Mouse (Mus musculus): ENCODE measurements at regions not wholly inside any gene's neighbourhood (a gene's known extent, or its start where the extent isn't known, plus 50 kb on each side); places are given as distances from the start of the nearest gene placed in this dataset.
"Not testable (repeated sequence)": the region's sequence is repeated elsewhere in the genome, so short reads cannot be mapped to it uniquely, and the experiment has no call there.

DNA sequence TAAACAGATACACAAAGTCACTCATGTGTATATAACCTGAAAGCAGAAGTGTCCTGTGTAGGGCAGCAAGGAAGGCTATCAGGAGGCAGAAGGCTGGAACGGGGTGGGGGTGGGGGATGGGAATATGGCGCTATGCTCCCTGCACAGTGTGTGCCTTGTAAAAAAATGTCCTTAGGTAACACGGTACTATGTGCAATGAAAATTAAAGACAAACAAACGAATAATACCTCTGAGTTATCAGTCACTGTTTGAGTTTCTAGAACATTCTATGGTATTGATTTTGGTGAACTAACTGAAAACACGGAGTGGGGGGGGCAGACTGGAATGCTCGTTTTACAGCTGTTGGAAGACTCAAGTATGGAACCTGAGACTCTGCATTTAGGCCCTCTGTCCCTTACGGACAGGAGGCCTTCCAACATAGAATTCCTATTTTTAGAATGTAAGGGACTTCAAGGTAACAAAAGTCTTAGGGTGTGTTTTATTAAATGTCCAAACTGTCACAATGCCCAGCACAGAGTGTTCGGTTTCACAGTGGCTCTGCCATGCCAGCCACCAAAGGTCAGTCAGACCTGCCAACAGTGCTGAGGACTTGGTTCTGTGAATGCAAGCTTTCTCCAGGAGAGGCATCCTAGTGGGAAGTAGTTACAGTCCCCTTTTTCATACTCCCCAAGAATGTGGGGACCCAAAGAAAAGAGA, 240.6 kb downstream of the Ano6 start:
- no peak for ATAC-seq (ENCODE audit: low TSS enrichment)

DNA sequence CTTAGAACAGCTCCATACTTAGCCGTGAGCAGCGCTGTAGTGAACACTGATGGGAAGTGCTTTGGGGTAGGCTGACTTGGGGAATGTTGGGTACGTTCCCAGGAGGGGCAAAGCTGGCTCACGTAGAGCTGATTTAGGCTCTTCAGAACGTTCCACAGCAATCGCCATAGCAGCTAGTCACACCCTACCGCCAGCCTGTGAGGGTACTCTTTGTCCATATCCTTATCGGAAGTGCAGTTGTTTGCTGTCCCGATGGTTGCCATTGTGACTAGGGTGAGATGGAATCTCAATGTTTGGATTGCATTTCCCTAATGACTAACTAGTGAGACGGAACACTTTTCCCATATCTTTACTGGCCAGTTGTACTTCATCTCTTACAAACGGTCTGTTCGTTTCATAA, 244.6 kb downstream of the Ano6 start:
- ATAC-seq (ENCODE audit: low TSS enrichment), result no peak

DNA sequence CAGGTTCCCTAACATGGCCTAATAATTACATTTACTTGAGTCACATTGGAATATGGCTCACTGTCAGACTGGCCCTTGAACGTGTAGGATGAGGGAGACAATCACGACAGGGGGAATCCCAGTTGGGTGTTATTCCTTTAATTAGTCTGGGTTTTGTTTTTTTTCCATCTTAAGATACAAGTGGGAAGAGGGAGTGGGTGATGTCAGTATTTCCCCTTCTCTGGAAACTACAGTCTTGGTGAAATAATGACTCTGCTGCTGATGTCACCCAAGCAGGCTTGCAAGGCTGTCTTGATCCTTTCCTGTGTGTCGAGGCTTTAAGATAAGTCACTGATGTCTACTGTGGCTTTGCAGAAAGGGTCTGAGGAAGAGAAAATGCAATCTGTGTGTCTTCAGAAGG, 241.8 kb upstream of the Arid2 start:
- no peak for ATAC-seq (ENCODE audit: low TSS enrichment)

DNA sequence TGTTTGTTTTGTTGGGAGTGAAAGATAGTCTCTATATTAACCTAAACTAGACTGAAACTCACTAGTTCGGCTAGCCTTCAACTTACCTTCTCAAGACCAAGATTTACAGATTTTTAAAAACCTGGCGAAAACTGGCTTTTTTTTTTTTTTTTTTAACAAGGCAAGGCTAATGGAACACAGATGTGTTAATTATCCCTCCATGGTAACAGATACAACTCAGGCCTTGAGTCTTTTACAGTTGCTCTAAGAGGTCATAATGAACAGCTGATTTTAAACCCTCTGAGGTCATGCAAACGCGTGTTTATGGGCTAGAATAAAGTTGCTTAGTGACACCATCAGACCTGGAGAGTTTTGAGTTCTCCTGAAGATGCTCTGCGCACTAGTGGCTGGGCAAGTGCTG, 240.7 kb upstream of the Arid2 start:
- ATAC-seq (ENCODE audit: low TSS enrichment), result no peak

DNA sequence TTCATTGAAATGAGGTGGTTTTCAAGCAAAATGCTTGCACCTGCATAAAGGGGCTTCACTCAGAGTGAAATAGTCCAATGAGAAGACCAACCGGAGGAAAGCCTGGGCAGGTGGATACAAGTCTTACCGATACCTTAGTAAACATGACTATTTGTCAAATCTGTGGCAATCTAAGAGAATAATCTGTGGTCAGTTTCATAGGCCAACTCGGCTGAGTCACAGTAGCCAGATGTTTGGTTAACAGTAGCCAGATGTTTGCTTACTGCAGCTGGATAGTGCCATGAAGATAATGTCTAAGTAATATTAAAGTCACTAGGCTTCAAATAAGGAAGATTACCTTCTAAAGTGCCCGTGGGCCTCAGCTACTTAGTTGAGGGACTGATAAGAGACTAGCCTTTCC, 236.9 kb upstream of the Arid2 start:
- no peak for ATAC-seq (ENCODE audit: low TSS enrichment)

DNA sequence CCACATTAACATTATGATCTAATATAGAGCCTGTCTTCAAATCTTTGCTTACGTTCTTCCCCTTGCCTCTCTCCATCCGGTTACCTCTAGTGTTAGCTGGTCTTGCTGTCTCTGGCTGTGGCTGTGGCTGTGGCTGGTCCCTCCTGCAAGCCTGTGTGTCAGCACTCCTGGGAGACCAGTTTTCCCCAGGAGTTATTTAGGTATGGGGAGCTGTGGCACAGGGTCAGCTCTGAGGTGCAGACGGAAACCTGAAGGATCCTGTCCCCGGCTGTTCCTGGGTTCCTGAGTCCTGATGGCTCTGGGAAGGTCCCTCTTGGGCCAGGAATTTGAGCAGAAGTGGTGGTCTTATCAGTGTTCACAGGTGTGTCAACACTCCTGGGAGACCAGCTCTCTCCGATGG, 234.7 kb upstream of the Arid2 start:
- ATAC-seq (ENCODE audit: low TSS enrichment), result no peak

DNA sequence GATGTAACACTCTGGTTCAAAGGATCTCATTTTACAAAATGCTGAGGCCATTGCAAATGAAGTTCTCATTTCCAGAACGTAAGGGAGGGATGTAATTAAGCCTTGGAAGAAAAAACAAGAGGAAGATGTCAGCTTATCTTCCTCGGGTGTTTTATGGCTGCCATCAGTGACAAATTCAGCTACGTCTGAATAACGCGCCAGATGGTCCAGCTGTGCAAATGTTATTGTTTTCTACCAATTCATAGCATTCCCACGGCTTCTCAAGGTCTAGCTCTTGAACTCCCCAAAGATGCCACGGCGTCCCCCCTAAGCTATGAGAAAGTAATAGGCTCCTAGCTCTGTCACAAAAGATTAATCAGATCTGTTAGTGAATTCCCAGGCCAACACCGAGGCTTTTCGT, 232.0 kb upstream of the Arid2 start:
- no peak for ATAC-seq (ENCODE audit: low TSS enrichment)

DNA sequence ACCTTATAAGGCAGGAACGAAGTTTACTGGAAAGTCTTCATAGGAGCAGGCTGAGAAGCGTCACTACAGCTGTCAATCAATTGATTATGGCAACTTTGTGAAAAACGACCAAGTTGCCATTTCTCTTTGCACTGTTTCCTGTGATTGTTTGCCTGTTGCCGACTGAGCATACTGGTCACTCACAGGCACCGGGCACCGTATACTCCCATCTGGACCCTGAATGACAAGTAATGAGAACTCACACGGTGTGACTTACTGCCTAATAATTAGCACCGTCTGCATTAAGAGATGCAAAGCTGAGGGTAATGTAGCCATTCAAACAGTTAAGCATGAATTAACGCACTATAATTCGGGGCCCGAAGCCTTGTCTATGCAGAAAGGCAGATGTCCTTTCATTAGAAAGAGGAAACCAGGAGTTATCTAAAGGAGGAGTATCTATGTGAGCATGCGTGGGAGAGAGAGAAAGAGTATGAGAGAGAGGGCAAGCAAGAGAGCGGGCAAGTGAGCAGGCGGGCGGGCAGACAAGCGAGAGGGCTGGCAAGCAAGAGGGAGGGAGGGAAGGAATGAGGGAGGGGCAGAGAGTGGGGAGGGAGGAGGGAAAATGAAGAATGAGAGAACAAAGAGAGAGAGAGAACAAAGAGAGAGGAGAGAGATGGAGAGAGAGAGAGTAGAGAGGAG, 231.4 kb upstream of the Arid2 start:
- no peak for ATAC-seq (ENCODE audit: low TSS enrichment)

DNA sequence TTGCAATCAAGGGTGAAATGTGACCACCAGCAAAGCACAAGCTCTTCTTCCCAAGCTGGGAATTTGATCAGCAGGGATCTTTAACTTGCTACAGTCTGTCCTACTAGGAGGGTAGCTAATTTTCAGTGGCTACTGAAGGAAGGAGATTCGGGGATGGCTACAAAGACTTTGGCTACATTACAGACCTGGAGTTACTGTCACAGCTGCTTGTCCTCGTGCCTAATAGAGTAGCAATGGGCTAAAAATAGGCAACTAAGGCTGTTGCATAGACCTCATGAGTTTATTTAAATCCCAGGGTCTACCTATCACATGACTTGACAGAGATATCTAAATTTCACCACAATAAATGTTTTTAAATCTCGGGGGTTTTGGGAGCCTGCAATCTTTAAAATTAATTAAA, 227.7 kb upstream of the Arid2 start:
- no peak for ATAC-seq (ENCODE audit: low TSS enrichment)

DNA sequence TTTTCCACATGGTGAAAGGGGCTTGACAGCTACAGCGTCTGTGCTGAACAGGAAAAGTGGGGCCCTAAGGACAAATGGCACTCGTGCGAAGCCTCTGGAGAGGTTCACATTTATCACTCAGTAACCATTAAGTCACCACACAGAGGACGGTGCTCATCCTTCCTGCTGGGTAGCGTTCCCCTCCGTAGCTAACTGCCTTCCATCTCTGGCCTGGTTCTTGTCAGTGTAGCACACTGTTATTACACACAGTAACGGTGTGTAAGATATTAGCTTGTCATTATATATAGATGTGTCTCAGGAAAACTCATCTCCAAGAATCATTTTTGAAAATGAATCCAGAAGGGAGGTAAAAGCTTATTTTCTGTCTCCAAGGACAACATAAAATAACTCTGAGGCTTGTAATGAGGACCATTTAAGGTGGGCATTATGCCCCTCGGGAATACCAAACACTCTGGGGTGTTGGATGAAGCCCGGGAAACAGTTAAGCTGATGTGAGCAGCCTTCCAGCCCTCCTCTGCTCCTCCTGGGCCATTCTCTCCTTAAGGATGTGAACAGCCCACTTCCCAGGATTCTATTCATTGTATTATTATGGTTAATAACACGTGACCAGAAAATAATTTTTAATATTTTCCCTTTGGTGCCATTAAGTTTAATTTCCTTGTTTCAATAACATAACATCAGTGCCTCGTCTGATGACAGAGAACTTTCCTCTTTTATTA, 222.7 kb upstream of the Arid2 start:
- ATAC-seq (ENCODE audit: low TSS enrichment), result no peak

DNA sequence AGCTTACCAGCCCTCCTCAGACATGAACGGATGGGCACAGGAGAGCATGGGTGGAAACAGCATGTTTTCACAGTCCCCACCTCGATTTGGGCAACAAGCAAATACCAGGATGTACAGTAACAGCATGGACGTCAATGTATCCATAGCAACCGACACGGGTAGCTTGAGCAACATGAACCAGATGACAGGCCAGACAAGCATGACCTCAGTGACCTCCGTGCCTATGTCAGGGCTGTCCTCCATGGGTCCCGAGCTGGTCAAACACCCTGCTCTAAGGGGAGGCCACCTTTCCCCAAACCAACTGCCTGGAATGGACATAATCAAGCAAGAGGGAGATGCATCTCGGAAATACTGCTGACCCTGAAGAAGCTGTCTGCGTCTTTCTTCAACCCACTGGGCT, 211.7 kb upstream of the Arid2 start:
- no peak for ATAC-seq (ENCODE audit: low TSS enrichment)

DNA sequence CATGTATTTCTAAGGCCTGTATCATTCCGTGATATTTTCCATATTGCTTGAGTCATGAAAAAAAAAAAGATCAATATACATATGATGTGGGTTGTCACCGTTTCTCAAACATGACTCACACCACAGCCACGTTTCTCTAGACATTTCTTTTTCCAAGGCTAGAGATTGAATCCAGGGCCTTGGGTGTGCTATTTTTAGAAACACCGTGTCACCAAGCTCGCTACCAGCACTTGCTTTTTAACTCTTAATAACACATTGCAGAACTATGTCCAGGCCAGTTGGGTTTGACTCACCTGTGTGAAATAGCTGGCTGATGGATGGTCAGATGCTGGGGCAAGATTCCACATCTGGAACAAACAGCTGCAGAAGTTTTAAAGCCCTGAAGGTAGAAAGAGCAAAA, 209.6 kb upstream of the Arid2 start:
- no peak for ATAC-seq (ENCODE audit: low TSS enrichment)

DNA sequence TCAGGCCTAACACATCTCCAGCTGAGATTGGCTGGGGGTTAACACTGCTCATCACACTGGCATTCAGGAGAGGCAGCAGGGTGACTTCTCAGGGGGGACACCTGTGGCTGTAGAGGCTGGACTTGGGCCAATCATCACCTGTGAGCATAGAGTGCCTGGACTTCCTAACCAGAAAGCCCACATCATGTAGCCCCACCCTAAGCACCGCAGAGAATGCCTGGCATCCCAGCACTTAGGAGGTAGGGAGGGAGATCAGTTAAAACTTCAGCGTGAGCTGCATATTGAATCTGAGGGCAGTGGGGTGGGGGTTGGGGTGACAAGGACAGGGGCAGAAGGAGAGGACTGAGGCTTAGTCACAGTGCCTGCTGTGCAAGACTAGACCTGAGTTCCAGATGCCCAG, 208.7 kb upstream of the Arid2 start:
- no peak for ATAC-seq (ENCODE audit: low TSS enrichment)

DNA sequence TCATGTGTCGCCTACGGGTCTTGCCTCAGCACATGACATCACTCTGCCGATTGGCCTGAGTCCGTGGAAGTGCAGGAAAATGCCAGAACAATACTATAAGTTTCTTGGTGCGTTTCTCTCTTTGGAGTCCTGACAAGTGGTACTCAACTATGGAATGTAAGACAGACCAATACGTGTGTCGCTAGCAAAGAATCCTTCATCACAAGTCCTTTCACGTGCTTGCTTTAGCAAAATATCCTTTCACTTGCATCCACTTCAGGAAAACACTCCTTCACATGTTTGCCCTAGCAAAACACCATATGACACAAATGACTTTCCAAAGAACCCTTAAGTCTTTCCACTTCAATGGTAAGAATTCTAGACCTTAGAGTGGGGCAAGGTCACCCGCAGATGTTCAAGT, 197.6 kb upstream of the Arid2 start:
- ATAC-seq (ENCODE audit: low TSS enrichment), result no peak

DNA sequence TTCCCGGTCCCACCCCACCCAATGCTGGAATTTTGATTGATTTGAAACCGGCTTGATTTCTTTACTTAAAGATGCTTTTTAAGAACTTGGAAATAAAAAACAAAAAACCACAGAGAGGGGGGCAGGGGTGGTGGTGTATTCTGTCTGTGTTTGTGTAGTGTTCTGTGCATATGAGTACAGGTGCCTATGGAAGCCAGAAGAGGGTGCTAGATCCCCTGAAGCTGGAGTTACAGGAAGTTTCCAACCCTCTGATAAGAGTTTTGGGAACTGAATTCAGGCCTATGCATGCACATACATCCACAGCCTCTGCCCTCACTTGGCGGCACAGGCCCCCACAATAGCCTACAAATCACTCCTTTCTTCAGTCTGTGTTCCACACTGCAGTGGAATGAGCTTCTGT, 190.9 kb upstream of the Arid2 start:
- ATAC-seq (ENCODE audit: low TSS enrichment), result no peak

DNA sequence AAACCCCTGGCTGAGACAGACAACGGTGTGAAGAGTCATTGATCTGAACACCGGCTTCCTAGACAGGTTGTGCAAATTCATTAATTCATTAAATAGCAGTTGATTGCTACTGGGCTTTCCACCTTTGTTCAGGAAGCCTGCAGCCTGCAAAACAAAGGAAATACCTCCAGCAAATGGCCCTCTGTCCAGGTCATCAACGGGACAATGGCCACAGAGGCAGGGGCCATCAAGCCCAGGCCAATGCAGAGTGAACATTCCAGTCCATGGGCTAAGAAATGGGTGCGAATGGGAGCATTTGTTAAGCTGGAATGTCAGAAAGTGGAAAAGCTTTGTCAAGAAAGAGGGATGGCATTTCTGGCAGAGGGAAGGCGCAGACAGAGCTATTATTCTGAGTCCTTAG, 188.5 kb upstream of the Arid2 start:
- no peak for ATAC-seq (ENCODE audit: low TSS enrichment)

DNA sequence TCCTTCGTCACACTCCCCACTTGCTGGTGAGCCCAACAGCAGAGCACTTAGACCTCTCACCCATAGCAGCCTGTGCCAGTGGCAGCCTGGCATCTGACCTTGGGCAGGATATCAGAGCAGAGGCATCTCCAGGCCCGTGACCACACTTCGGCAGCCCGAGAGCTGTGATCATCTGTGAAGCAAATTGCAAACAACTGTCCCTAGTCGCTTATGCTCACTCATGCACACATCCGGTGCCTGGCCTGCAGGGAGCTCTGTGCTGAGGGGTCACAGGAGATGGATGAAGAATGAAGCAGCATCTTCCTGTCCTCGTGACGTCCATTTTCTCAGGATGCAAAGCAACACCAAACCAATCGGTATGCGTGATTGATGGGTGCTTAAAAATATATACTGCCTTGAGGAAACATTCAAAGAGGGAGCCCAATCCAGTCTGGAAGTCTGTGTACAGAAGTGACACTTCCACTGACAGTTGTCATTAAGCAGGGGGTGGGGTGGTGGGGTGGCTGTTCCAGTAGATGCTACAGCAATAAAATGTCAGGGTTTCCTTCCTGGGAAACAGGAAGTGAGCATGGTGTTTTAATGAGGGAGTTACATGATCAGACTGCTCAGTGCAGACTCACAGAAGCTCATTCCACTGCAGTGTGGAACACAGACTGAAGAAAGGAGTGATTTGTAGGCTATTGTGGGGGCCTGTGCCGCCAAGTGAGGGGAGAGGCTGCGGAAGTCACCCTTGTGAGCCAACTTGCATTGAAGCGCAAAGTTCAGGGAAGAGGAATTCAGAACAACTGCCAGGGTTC, 187.3 kb upstream of the Arid2 start:
- ATAC-seq (ENCODE audit: low TSS enrichment), result not testable (repeated sequence)

DNA sequence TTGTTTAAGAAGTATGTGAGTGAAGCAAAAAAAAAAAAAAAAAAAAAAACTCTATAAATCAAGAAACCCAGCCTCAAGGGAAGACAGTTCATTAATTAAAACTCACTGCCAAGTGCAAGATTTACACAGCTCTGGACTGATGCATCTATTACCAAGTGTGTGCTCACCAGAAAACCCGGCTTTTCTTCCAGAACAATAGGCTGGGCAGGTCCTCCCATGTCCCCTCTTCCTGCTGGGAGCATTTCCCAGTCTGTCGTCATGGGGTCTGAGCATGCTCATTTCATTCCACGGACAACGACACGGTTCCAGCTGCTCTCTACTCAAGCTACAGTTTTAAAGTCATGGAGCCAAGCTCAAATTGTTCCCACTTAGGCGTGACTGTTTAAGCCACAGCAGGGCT, 183.6 kb upstream of the Arid2 start:
- ATAC-seq (ENCODE audit: low TSS enrichment), result no peak

DNA sequence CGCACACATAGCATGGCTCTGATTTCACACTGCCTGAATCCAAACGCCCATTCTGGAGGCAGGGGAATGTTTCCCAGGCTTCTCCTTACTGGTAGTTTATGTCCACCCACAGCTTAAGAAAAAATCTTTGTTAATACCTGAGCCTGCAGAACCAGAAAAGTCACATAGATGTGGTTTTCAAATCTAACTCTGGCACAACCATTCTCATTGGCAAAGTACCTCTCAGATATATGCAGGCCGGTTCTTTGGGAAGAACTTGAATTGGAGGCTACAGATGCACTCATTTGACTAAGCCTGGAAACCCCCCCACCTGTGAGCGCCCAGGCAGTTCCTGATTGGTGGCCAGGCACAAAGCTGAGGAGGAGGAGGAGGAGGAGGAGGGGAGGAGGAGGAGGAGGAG, 179.8 kb upstream of the Arid2 start:
- ATAC-seq (ENCODE audit: low TSS enrichment), result no peak

DNA sequence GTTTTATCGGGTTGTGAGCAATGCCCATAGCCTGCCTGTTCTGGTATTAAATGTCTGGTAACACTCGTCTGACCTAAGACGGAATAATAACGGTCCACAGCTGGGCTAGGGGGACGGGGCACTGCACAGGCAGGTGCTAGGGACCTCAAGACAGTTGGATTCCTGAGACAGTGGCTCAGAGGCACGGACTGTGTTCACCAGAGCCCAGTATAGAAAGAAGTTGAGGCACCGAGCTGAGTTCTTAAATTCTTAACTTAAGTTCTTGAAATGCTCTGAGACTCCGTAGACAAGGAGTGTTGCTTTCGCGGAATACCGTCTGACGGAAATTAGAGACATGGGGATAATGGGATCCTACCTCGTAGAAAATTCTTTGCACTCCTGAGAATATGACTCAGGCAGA, 174.2 kb upstream of the Arid2 start:
- ATAC-seq (ENCODE audit: low TSS enrichment), result no peak

DNA sequence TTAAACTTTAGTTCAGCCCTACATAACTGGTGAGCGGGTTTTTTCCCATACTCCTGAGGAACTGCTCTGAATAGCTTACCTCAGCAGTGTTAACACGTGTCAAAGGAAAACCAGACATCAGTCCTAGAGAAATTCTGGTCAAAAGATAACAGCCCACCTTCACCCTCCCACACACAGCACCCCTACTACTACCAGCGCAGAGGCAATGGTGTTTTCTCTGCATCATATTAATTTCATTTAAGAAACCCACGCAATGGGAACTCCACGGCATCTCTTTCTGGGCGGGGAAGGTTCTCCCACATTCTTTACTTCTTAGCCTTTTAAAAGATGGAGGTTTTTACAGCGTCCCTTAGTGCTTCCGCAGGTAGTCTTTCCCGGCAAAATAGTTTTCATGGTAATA, 172.7 kb upstream of the Arid2 start:
- ATAC-seq (ENCODE audit: low TSS enrichment), result no peak

DNA sequence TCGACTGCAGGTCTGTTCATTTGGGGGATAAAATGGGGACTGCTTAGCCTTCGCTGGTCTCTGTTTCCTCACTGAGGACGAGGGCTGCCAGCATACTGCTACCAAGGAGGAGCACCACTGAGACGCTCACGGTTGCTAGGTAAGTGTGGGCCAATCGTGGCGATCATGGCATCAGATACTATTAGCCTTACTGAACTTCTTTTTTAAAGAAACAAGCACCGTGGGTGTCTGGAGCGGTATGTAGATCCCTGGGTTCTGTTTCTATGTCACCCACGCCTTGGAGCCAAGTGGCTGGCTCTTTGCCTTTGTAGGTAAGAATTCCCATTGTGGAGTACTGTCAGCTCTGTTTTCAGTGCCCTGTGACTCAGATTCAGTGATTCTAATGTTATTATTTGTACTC, 172.1 kb upstream of the Arid2 start:
- peak; percentile 13; the same call in 1 of the 2 replicates for ATAC-seq (ENCODE audit: low TSS enrichment)

DNA sequence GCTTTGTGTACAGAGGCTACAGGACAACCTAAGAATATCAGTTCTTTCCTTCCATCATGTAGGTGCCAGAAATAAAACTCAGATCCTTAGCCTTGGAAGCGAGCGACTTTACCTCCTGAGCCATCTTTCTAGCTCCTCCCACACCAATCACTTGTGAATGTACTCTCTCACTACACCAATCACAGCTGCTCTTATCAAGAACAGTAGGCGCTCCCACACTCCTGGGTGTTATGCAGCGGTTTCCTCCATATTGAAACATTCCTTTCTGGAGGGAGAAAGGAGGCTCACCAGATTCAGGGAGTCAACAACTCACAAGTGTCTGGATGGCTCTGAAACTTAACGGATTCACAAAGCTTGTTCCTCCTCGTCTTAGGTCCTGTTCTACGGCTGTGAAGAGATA, 168.1 kb upstream of the Arid2 start:
- no peak for ATAC-seq (ENCODE audit: low TSS enrichment)

All from frontal cortex, adult (tissue).